Mouse (Mus musculus): Measurements from ENCODE around the gene Olfr1150-ps1.

Gene Olfr1150-ps1

GRCm38 (mm10) chr2:87843693-87844092, at the start of gene Olfr1150-ps1:
Olfr1150-ps1 (plus strand) TSS chr2:87843993.
- DNase-seq = no peak

GRCm38 (mm10) chr2:87800292-87800691, 43.5 kb upstream of the Olfr1150-ps1 start, which contains the start of gene Olfr1143:
Olfr1143 (plus strand) TSS chr2:87800592.
- DNase-seq = no peak

GRCm38 (mm10) chr2:87809522-87809921, 34.3 kb upstream of the Olfr1150-ps1 start, which contains the start of gene Olfr1145:
Olfr1145 (plus strand) TSS chr2:87809822.
- no peak for DNase-seq

- DNase-seq = no peak
These were observed 13.6 kb upstream of the Olfr1150-ps1 start, which contains the start of gene Olfr1148 for GRCm38 (mm10) chr2:87830233-87830632. Olfr1148 (plus strand) TSS chr2:87830533.

GRCm38 (mm10) chr2:87855562-87855961, 11.8 kb downstream of the Olfr1150-ps1 start, which contains the start of gene Olfr1151:
Olfr1151 (plus strand) TSS chr2:87855862.
- no peak for DNase-seq

GRCm38 (mm10) chr2:87866192-87866591, 22.4 kb downstream of the Olfr1150-ps1 start, which contains the start of gene Olfr1152:
Olfr1152 (plus strand) TSS chr2:87866492.
- DNase-seq = no peak

GRCm38 (mm10) chr2:87894662-87895061, 50.9 kb downstream of the Olfr1150-ps1 start, which contains the start of gene Olfr1153:
Olfr1153 (plus strand) TSS chr2:87894962.
- no peak for DNase-seq
